Mouse (Mus musculus) brain, embryonic 18.5 days (tissue): ENCODE results near the gene Sumo3.

Source experiments
- DNase-seq: peaks from one replicate; pipeline ENCODE4 v3.0.0-alpha.2; 2012; ENCODE audit warnings: low read depth, low spot score

Sumo3 gene

GRCm38 (mm10) chr10:77626036-77626435 is 20.1 kb downstream of the Sumo3 start:
- no peak for DNase-seq

- no peak for DNase-seq
Measured at GRCm38 (mm10) chr10:77626591-77626990, 20.7 kb downstream of the Sumo3 start.

- DNase-seq, result no peak
Measured at GRCm38 (mm10) chr10:77627497-77627896, 21.6 kb downstream of the Sumo3 start.

- no peak for DNase-seq
Measured at GRCm38 (mm10) chr10:77629163-77629562, 23.3 kb downstream of the Sumo3 start.

GRCm38 (mm10) chr10:77629970-77630369 is 24.1 kb downstream of the Sumo3 start:
- DNase-seq, result no peak

- DNase-seq, result no peak
Measured at GRCm38 (mm10) chr10:77634016-77634415, 28.1 kb downstream of the Sumo3 start.

GRCm38 (mm10) chr10:77634452-77635231 is 28.7 kb downstream of the Sumo3 start:
- DNase-seq, result no peak

- no peak for DNase-seq
Measured at GRCm38 (mm10) chr10:77636234-77636922, 30.5 kb downstream of the Sumo3 start.

- DNase-seq, result no peak
Measured at GRCm38 (mm10) chr10:77638956-77639355, 33.1 kb downstream of the Sumo3 start.

GRCm38 (mm10) chr10:77643160-77643559 is 37.3 kb downstream of the Sumo3 start:
- DNase-seq, result no peak

- DNase-seq, result no peak
Measured at GRCm38 (mm10) chr10:77645571-77645970, 39.7 kb downstream of the Sumo3 start.

GRCm38 (mm10) chr10:77647461-77647860 is 41.6 kb downstream of the Sumo3 start:
- DNase-seq, result no peak

GRCm38 (mm10) chr10:77647901-77648300 is 42.0 kb downstream of the Sumo3 start:
- no peak for DNase-seq

GRCm38 (mm10) chr10:77652046-77652445 is 46.1 kb downstream of the Sumo3 start:
- DNase-seq, result no peak

GRCm38 (mm10) chr10:77658286-77658994 is 52.5 kb downstream of the Sumo3 start:
- DNase-seq, result no peak

- DNase-seq, result no peak
Measured at GRCm38 (mm10) chr10:77663949-77664665, 58.2 kb downstream of the Sumo3 start.

- no peak for DNase-seq
Measured at GRCm38 (mm10) chr10:77666342-77666741, 60.4 kb downstream of the Sumo3 start.

GRCm38 (mm10) chr10:77667402-77667801 is 61.5 kb downstream of the Sumo3 start:
- DNase-seq, result no peak
